Mouse (Mus musculus) left cerebral cortex, adult 2 months (tissue): ENCODE measurements around the gene Rabep1. TPM values are rescaled to one million over a fixed set of nuclear protein-coding genes. Genes with fewer than 3 reads are reported as not detected.

Experiments used
- DNase-seq, 2 experiments: peaks; one replicate each; pipeline ENCODE4 v3.0.0; 2021 to 2022; ENCODE audit warnings: low spot score in 2 of 2, mixed read lengths in 1 of 2; ENCODE audit errors: extremely low spot score in 1 of 2
- H3K27ac ChIP-seq: fragments of 200-600 bp; 2 replicates; pipeline ENCODE4 v1.8.1; 2022
- H3K4me3 ChIP-seq: fragments of 200-600 bp; 2 replicates; pipeline ENCODE4 v1.8.1; 2022
- CTCF ChIP-seq: fragments of 200-600 bp; IDR thresholded peaks from 2 replicates; pipeline ENCODE4 v1.8.1; 2022; ENCODE audit warnings: antibody characterized with exemption, mild to moderate bottlenecking, moderate library complexity
- intact Hi-C: fragments of 180-260 bp; cut with DNase I; formaldehyde crosslinking; loops from one replicate; pipeline ENCODE4 v1.15.1; 2025
- total RNA-seq, 2 experiments: library from RNA; stranded (reverse); gene quantifications; 2 replicates each; pipeline ENCODE4 v1.2.3; 2021

Rabep1 gene
- total RNA-seq, 2 experiments from 2014 or later, result 125 to 132 TPM

DNA sequence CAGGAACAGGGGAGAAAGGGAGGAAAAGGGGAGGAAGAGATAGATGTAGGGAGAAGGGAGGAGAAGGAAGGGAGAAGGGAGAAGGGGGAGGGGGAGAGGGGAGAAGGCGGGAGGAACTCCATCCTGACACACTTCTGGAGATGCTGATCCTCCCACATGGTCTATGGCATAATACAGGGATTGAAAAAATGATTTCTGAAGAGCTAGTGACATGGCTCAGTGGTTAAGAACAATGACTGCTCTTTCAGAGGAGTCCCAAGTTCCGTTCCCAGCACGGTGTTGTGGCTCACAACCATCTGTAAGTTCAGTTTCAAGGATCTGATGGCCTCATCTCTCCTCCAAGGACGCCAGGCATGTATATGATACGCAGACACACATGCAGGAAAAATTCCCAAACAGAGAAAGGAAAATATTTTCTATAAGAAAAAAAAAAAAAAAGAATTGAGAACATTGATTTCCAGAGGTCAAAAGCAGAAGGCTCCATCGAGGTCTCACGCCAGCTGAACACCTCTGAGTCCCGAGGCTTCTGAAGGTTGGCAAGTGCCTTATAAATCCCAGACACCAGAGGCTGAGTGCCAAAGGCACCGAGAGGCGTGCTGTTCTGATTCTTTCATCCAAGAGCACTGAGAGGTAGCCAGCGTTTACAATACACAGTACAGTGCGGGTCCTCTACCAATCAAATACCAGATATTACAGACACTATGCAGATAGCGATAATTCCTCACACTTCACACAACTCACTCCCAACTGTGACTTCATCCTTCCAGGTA lies 32.9 kb upstream of the Rabep1 start:
- no peak for TF ChIP-seq CTCF
- DNase-seq, result no peak
- no peak overlapping the region for H3K4me3 ChIP-seq
- no peak overlapping the region for H3K27ac ChIP-seq
- intact Hi-C loops, result no loop called here

DNA sequence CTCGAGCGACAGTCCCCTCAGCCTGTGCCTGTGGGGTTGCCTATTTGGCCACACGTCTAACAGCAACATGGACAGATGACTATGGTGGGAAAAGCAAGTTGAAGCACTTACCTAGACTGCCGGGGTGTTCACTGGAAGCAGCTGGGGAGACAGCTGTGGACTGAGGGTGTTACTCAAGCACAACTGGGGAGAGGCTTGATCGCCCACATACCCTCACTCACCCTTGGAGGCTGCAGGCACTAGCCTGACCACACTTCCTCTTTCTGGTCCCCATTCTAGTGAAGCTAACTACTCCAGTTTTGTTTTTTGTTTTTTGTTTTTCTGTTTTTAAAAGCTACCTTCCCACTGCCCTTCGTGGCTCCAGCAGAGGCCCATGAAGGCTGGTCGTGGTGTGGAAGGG lies 32.2 kb upstream of the Rabep1 start, which contains the start of gene Scimp:
Scimp (minus strand) TSS at position 222 of the 400 bp plus-strand sequence.
- DNase-seq, result no peak
- TF ChIP-seq CTCF, result no peak
- intact Hi-C loops, result no loop called here
- no peak within 1 kb of the TSS for H3K27ac ChIP-seq
- no peak within 1 kb of the TSS for H3K4me3 ChIP-seq

DNA sequence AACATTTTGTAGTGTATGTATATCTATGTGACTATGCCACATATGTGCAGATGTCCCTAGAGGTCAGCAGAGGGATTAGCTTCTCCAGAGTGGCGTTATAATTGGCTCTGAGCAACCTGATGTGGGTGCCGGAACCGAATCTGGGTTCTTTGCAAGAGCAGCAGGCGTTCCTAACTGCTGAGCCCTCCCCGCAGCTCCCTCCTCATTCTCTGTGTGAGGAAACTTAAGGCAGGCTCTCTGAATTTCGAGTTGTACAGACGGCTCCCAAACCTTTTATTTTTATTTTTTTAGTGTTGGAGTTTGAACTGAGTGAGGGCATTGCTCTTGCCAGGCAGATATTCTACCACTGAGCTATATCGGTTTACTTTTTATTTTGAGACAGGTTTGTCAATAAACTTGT lies 29.5 kb upstream of the Rabep1 start:
- intact Hi-C loops, result loop anchor here (5.0 kb wide), 1 partner anchor 38 kb away; no protein-coding TSS in a partner anchor
- no peak for DNase-seq
- no peak for TF ChIP-seq CTCF
- Histone ChIP-seq H3K27ac (no peak overlapping the region), H3K4me3 (no peak overlapping the region)

DNA sequence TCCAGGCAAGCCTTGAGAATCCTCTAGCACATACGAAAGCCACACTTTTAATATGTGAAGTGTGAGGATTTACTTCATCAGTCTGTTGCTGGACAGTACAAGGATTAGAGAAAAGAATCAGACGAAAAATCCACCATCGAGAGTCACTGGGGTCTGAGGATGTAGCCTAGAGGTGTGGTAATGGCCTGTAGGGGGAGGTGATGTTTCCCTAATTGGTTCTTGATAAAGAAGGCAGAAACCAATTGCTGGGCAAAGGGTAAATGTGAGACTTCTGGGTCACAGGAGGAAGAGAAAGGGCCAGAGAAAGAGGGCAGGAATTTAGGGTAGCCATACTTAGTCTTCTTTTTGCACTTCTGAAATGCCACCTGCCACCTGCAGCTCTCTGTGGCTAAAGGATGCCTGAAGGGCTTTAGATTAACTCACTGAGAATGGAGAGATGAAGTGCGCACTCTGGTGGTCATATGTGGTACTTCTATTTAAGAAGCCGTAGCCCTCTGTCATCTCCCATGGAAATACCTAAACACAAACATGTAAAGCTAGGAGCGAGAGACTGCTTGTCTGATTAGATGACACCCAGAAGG lies 29.0 kb upstream of the Rabep1 start:
- Histone ChIP-seq H3K27ac (no peak overlapping the region), H3K4me3 (no peak overlapping the region)
- intact Hi-C loops, result loop anchor here (5.0 kb wide), 1 partner anchor 38 kb away; no protein-coding TSS in a partner anchor
- DNase-seq, result peak; percentile 47 to 57
- peak; percentile 86 for TF ChIP-seq CTCF

DNA sequence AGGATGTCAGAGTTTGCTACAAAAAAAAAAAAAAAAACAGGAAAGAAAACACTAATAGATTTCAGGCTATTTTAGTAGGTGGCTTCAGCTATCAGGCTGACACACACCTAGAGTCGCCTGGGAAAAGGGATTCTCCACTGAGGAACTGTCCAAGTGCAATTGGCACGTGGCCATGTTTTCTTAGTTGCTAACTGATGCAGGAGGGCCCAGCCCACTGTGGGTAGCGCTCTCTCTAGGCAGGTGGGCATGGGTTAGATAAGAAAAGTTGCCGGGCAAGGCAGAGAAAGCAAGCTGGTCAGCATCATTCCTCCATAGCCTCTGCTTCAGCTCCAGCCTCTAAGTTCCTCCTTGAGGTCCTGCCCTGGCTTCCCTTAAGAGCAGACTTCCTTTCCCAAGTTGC lies 27.8 kb upstream of the Rabep1 start:
- intact Hi-C loops, result loop anchor here (5.0 kb wide), 1 partner anchor 39 kb away; no protein-coding TSS in a partner anchor
- DNase-seq, result no peak
- no peak for TF ChIP-seq CTCF

DNA sequence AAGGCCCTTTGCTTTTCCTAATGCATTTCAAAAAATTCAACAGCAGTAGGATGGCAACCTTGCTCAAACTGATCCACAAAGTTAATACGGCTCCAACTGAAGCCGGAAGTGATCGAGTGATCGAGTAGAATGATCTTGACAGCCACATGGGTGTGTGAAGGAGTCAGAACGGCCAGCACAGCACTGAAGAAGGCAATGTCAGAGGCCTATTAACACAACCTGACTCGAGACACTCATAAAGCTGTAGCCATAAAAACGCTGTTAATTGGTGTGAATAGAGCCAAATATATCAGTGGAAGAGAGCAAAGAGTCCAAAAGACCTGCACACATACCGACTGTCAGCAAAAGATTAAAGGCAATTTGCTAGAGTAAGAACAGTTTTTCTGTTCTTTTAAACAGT lies 24.5 kb upstream of the Rabep1 start:
- intact Hi-C loops, result no loop called here
- TF ChIP-seq CTCF, result no peak
- DNase-seq, result no peak
- H3K4me3 ChIP-seq, result no peak overlapping the region
- no peak overlapping the region for H3K27ac ChIP-seq

More for the DNA sequence above, 27.8 kb upstream of the Rabep1 start:
- H3K4me3 ChIP-seq, result no peak overlapping the region
- no peak overlapping the region for H3K27ac ChIP-seq

DNA sequence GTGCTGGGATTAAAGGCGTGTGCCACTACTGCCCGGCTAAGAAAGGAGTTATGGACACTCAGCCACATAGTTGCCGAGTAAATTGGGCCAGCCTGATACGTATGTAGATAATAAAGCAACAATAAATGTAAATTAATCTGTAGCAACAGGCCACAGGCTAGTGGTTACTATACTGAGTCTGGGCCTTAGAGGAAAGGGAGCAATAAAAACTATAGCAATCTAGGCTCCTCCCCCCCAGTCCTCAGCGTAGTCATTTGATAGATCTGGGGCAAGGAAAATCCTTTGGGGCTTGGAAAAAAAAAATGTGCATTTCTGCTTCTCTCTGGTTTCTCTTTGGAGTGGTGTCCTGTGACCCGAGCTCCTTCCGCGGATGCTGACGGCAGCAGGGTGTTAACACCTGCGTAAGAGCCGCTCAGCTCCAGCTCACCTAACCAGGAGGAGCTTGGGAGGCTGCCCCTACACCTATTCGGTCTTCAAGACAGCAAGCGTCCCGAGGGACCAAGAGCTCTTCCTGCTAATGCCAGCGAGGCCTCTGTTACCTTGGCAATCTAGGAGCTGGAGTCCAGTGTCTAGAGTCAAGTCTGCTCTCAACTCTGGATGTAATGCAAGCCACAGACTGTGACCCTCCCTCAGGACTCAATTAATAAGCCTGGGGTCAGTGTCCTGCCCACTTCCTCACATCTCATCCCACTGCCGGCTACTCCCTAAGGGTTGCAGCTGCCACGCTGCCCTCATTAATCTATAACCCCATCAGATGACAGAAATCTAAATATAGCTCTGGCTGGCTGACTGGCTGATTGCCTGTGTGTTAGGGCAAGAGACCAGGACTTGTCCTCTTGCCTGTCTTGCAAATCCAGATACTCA lies 22.6 kb upstream of the Rabep1 start:
- H3K27ac ChIP-seq, result no peak overlapping the region
- DNase-seq, result no peak
- intact Hi-C loops, result no loop called here
- TF ChIP-seq CTCF, result no peak
- no peak overlapping the region for H3K4me3 ChIP-seq

DNA sequence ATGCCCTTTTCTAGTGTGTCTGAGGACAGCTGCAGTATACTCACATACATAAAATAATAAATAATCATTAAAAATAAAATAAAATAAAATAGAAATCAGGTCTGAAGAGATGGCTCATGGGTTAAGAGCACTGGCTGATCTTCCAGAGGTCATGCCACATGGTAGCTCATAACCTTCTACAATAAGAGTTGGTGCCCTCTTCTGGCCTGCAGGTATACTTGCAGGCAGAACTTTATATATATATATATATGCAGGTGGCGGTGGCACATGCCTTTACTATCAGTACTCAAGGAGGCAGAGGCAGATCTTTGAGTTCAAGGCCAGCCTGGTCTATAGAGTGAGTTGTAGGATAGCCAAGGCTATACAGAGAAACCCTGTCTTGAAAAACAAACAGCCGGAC lies 18.4 kb upstream of the Rabep1 start:
- intact Hi-C loops, result no loop called here
- no peak overlapping the region for H3K27ac ChIP-seq
- no peak overlapping the region for H3K4me3 ChIP-seq
- no peak for DNase-seq
- TF ChIP-seq CTCF, result peak; percentile 26

DNA sequence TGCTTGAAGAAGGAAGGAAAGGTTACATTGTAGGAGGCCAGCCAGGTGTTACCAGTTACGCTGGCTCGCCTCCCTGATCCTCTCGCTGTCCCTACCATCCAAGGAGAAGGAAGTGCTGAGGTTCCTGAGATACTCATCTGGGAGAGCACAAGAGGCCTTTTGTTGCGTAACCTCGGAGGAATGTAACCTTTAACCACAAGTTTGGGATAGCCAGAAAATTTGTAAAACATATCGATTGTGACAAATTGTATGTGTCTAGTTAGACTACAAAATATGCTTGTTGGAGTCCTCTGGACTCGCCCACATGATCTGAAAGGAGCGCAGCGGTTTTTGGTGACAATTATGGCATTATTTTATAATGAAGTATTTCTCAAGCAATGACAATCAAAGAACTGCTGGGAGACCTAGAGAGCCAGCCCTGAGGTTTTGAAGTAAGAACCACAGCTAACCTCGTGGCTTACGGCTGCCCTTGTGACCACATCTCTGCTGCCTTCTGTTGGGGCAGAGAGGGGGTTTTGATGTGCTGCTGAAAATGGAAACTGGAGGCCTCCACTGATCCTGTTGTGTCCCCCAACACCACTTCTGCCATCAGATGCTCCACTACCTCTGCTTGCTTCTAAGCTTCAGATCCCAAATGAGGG lies 15.5 kb upstream of the Rabep1 start:
- DNase-seq, result no peak
- TF ChIP-seq CTCF, result no peak
- intact Hi-C loops, result no loop called here
- no peak overlapping the region for H3K27ac ChIP-seq
- H3K4me3 ChIP-seq, result no peak overlapping the region

DNA sequence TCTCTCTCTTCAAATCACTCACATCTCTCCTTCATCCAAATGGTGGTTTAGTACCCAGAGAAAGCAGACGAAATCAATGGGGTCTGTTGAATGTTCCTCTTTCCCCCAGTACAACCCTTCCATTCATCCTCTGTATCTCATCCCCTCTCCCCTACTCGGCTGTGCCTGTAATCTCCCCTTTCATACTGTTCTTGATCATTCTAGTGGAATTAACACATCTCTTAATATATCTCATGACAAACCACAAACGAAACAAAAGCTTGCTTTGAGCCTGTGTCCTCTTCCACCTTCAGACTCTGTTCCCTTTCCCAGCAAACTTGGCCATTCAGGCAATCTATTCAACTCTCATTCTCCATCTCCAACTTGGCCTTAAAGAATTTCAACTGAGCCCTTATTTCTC lies 13.4 kb upstream of the Rabep1 start:
- no peak for TF ChIP-seq CTCF
- DNase-seq, result no peak
- Histone ChIP-seq H3K4me3 (no peak overlapping the region), H3K27ac (no peak overlapping the region; the same call in 1 of the 2 replicates)
- intact Hi-C loops, result no loop called here

DNA sequence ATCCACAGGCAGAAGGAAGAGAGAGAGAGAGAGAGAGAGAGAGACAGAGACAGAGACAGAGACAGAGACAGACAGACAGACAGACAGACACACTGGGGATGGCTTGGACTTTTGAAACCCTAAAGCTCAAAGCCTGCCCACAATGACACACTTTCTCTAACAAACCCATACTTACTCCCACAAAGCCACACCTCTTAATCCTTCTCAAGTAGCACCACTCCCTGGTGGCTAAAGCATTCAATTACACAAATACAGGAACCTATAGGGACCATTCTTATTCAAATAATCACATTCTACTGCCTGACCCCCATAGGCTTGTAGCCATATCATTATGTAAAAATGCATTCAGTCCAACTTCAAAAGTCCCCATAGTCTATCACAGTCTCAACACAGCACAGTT lies 11.2 kb upstream of the Rabep1 start:
- TF ChIP-seq CTCF, result no peak
- intact Hi-C loops, result no loop called here
- H3K27ac ChIP-seq, result no peak overlapping the region
- DNase-seq, result no peak
- no peak overlapping the region for H3K4me3 ChIP-seq

DNA sequence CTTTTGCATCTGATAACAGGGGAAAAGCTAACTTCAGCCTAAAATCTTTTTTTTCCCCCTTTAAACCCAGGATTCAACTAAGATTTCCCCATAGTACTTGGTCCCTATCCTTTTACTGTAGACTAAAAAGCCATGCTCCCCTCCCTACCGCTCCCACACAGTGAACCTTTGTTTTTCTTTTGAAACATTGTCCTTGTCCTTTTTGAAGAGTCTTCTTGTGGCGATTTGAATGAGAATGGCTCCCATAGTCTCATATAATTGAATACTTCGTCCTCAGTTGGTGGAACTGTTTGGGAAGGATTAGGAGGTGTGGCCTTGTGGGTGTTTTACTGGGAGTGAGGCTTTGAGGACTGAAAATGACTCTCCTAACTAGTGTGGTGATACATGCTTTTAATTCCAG lies 10.7 kb upstream of the Rabep1 start:
- TF ChIP-seq CTCF, result no peak
- Histone ChIP-seq H3K4me3 (no peak overlapping the region), H3K27ac (no peak overlapping the region)
- intact Hi-C loops, result no loop called here
- DNase-seq, result no peak
